Mouse (Mus musculus): ENCODE data around the gene Ruvbl2. TPM values are rescaled to one million over a fixed set of nuclear protein-coding genes. Genes with fewer than 3 reads are reported as not detected.
"Not testable (repeated sequence)": the region's sequence is repeated elsewhere in the genome, so short reads cannot be mapped to it uniquely, and the experiment has no call there.

Gene Ruvbl2
- polyA plus RNA-seq, 1 experiment from 2014 or later: 132 TPM

DNA sequence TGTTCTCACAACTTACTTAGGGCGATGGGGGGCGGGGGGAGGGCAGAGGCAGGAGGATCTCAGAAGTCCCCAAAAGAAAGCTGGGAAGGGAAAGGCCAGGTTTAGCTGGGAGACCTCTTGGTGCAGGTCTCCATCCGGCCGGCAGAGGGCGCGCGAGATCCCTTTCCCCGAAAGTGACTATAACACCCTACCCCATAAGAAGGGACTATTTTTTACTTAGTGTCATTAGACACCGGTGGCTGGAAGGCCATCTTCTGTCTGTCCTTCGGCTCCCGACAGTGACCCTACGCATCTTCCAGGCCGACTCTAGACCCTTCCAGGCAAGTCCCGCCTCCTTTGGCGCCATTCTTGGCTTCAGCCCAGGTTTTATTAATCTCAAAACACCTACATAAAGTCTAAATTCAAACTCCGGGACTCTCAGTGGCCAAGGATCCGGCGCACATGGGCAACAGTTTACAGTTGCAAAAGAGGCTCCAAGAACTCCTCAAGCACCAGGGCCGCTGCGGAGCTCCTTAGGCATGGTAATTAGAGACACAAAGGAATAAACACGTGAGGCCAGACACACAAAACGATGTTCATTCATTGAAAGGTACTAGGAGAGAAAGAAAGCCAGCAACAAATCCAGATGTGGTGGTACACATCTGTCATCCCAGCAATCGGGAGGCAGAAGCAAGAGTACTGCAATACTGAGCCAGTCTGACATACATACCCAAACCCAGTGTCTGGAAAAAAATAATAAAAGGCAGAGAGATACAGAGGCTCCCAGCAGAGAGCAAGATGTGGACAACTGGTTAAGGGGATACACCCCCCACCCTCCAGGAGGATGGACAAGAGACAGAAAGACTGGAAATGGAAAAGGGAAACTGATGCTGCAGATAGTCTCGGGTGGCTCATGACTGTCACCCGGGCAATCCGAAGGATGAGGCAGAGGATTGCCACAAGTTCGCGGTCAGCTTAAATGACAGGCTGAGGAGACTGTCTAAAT, 32.5 kb downstream of the Ruvbl2 start, which contains the start of gene Kcna7:
Gene Kcna7 (plus strand): TSS at position 563 of the 985 bp plus-strand sequence.
- H3K9me3 ChIP-seq (ENCODE audit: control insufficient read depth, low read depth, low read length): no peaks in the 10 kb centered on the region
- no peak within 1 kb of the TSS for H3K9ac ChIP-seq (replicated peaks; ENCODE audit: low read depth, low read length)
- ATAC-seq (ENCODE audit: insufficient number of reproducible peaks, insufficient read depth, low FRiP score, low read depth): no peak
- H3K27ac ChIP-seq (ENCODE audit: low read length): no peak within 1 kb of the TSS
- H3K4me3 ChIP-seq (ENCODE audit: low read depth, low read length): peak within 1 kb of the TSS; percentile 36
- 11% methylated on average over 28 of the region's 28 CpGs for WGBS
- H3K4me2 ChIP-seq (replicated peaks; ENCODE audit: low read depth, low read length): peak within 1 kb of the TSS; percentile 64
- H3K4me1 ChIP-seq (ENCODE audit: control insufficient read depth, insufficient read depth, low read length): no peaks in the 10 kb centered on the region
- H3K36me3 ChIP-seq (ENCODE audit: control insufficient read depth, insufficient read depth, low read length): no peaks in the 10 kb centered on the region
- peaks cover 35% of the 10 kb centered on the region for H3K27me3 ChIP-seq (ENCODE audit: control insufficient read depth, insufficient read depth, low read length)

- ATAC-seq (ENCODE audit: insufficient number of reproducible peaks, insufficient read depth, low FRiP score, low read depth): no peak
- H3K36me3 ChIP-seq (ENCODE audit: control insufficient read depth, insufficient read depth, low read length): no peaks in the 10 kb centered on the region
- no peak overlapping the region for H3K4me2 ChIP-seq (replicated peaks; ENCODE audit: low read depth, low read length)
- no peaks in the 10 kb centered on the region for H3K9me3 ChIP-seq (ENCODE audit: control insufficient read depth, low read depth, low read length)
- H3K4me1 ChIP-seq (ENCODE audit: control insufficient read depth, insufficient read depth, low read length): no peaks in the 10 kb centered on the region
- H3K9ac ChIP-seq (replicated peaks; ENCODE audit: low read depth, low read length): no peak overlapping the region
- 44% methylated on average over 6 of the region's 6 CpGs for WGBS
- no peak overlapping the region for H3K4me3 ChIP-seq (ENCODE audit: low read depth, low read length)
- H3K27ac ChIP-seq (ENCODE audit: low read length): no peak overlapping the region
- peaks cover 33% of the 10 kb centered on the region for H3K27me3 ChIP-seq (ENCODE audit: control insufficient read depth, insufficient read depth, low read length)
Measured at GRCm38 (mm10) chr7:45403532-45404261, 34.2 kb downstream of the Ruvbl2 start.

- Histone ChIP-seq H3K4me1 (ENCODE audit: control insufficient read depth, insufficient read depth, low read length) (no peaks in the 10 kb centered on the region), H3K27ac (ENCODE audit: low read length) (no peak overlapping the region), H3K4me2 (replicated peaks; ENCODE audit: low read depth, low read length) (no peak overlapping the region), H3K9me3 (ENCODE audit: control insufficient read depth, low read depth, low read length) (no peaks in the 10 kb centered on the region), H3K36me3 (ENCODE audit: control insufficient read depth, insufficient read depth, low read length) (no peaks in the 10 kb centered on the region), H3K4me3 (ENCODE audit: low read depth, low read length) (no peak overlapping the region), H3K27me3 (ENCODE audit: control insufficient read depth, insufficient read depth, low read length) (peaks cover 14% of the 10 kb centered on the region), H3K9ac (replicated peaks; ENCODE audit: low read depth, low read length) (no peak overlapping the region)
- ATAC-seq (ENCODE audit: insufficient number of reproducible peaks, insufficient read depth, low FRiP score, low read depth): no peak
- 52% methylated on average over 10 of the region's 10 CpGs for WGBS
Measured at GRCm38 (mm10) chr7:45401521-45402085, 36.3 kb downstream of the Ruvbl2 start.

- Histone ChIP-seq H3K4me2 (replicated peaks; ENCODE audit: low read depth, low read length) (no peak overlapping the region), H3K9ac (replicated peaks; ENCODE audit: low read depth, low read length) (no peak overlapping the region), H3K4me3 (ENCODE audit: low read depth, low read length) (no peak overlapping the region), H3K27ac (ENCODE audit: low read length) (no peak overlapping the region), H3K9me3 (ENCODE audit: control insufficient read depth, low read depth, low read length) (no peaks in the 10 kb centered on the region), H3K36me3 (ENCODE audit: control insufficient read depth, insufficient read depth, low read length) (peaks cover 9% of the 10 kb centered on the region), H3K4me1 (ENCODE audit: control insufficient read depth, insufficient read depth, low read length) (peaks cover 16% of the 10 kb centered on the region), H3K27me3 (ENCODE audit: control insufficient read depth, insufficient read depth, low read length) (no peaks in the 10 kb centered on the region)
- ATAC-seq (ENCODE audit: insufficient number of reproducible peaks, insufficient read depth, low FRiP score, low read depth): no peak
- 82% methylated on average over 2 of the region's 2 CpGs for WGBS
Measured at GRCm38 (mm10) chr7:45396787-45397186, 41.1 kb downstream of the Ruvbl2 start.

- not testable (repeated sequence) for H3K9me3 ChIP-seq (ENCODE audit: control insufficient read depth, low read depth, low read length); H3K9ac ChIP-seq (replicated peaks; ENCODE audit: low read depth, low read length); H3K27me3 ChIP-seq (ENCODE audit: control insufficient read depth, insufficient read depth, low read length); H3K27ac ChIP-seq (ENCODE audit: low read length)
- H3K4me1 ChIP-seq (ENCODE audit: control insufficient read depth, insufficient read depth, low read length): peaks cover 16% of the 10 kb centered on the region
- 9% methylated on average over 3 of the region's 3 CpGs for WGBS
- peaks cover 13% of the 10 kb centered on the region for H3K36me3 ChIP-seq (ENCODE audit: control insufficient read depth, insufficient read depth, low read length)
- H3K4me3 ChIP-seq (ENCODE audit: low read depth, low read length): peak overlapping the region; percentile 77
- peak; percentile 33; the same call in 1 of the 2 replicates for ATAC-seq (ENCODE audit: insufficient number of reproducible peaks, insufficient read depth, low FRiP score, low read depth)
- peak overlapping the region; percentile 49 for H3K4me2 ChIP-seq (replicated peaks; ENCODE audit: low read depth, low read length)
Measured at GRCm38 (mm10) chr7:45396337-45396775, 41.5 kb downstream of the Ruvbl2 start.

GRCm38 (mm10) chr7:45395578-45396336, 42.1 kb downstream of the Ruvbl2 start, which contains the start of gene Snrnp70:
Gene Snrnp70, minus strand, starts transcription at chr7:45395742.
- WGBS: under 1% methylated on average over 60 of the region's 60 CpGs

DNA sequence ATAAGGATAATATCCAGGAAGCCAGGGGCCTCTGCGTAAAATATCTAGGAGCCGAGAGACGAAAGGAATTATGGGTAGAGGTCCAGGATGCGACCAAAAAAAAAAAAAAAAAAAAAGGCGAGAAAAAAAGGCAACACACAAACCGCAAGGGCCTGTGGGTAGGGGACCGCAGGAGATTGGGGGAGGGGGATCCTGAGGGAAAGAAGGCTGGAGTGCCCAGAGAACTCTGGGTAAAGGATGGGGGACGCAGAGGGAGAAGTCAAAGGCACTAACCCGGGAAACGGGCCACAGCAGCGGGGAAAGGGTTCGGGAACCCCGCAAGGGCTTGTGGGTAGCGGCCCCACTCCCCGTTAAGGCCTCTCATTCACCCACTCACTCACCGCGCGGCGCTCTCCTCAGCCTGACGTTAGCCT, 42.8 kb downstream of the Ruvbl2 start:
- Histone ChIP-seq H3K27me3 (ENCODE audit: control insufficient read depth, insufficient read depth, low read length) (no peaks in the 10 kb centered on the region), H3K9me3 (ENCODE audit: control insufficient read depth, low read depth, low read length) (no peaks in the 10 kb centered on the region), H3K27ac (ENCODE audit: low read length) (peak overlapping the region; percentile 98), H3K4me2 (replicated peaks; ENCODE audit: low read depth, low read length) (peak overlapping the region; percentile 99), H3K9ac (replicated peaks; ENCODE audit: low read depth, low read length) (peak overlapping the region; percentile 87), H3K4me1 (ENCODE audit: control insufficient read depth, insufficient read depth, low read length) (peaks cover 16% of the 10 kb centered on the region), H3K4me3 (ENCODE audit: low read depth, low read length) (peak overlapping the region; percentile 77), H3K36me3 (ENCODE audit: control insufficient read depth, insufficient read depth, low read length) (peaks cover 24% of the 10 kb centered on the region)
- peak; percentile 79 for ATAC-seq (ENCODE audit: insufficient number of reproducible peaks, insufficient read depth, low FRiP score, low read depth)
- 0% methylated on average over 17 of the region's 20 CpGs for WGBS

More at GRCm38 (mm10) chr7:45395578-45396336, 42.1 kb downstream of the Ruvbl2 start, which contains the start of gene Snrnp70:
- ATAC-seq (ENCODE audit: insufficient number of reproducible peaks, insufficient read depth, low FRiP score, low read depth): peak; percentile 98
- Histone ChIP-seq H3K4me1 (ENCODE audit: control insufficient read depth, insufficient read depth, low read length) (peaks cover 16% of the 10 kb centered on the region), H3K27me3 (ENCODE audit: control insufficient read depth, insufficient read depth, low read length) (no peaks in the 10 kb centered on the region), H3K4me3 (ENCODE audit: low read depth, low read length) (peak within 1 kb of the TSS; percentile 77), H3K9me3 (ENCODE audit: control insufficient read depth, low read depth, low read length) (no peaks in the 10 kb centered on the region), H3K4me2 (replicated peaks; ENCODE audit: low read depth, low read length) (peak within 1 kb of the TSS; percentile 99), H3K27ac (ENCODE audit: low read length) (peak within 1 kb of the TSS; percentile 98), H3K36me3 (ENCODE audit: control insufficient read depth, insufficient read depth, low read length) (peaks cover 18% of the 10 kb centered on the region), H3K9ac (replicated peaks; ENCODE audit: low read depth, low read length) (peak within 1 kb of the TSS; percentile 87)
